Mouse (Mus musculus) natural killer cell, adult 2 months (primary cell): Measurements from ENCODE around the gene Adamts16.

ENCODE experiments used
- DNase-seq, 2 experiments: peaks; one replicate each; pipeline ENCODE4 v3.0.0; 2022; ENCODE audit warnings: low spot score in 2 of 2

Adamts16 gene

GRCm38 (mm10) chr13:70762586-70762985 is 79.0 kb downstream of the Adamts16 start:
- no peak for DNase-seq

GRCm38 (mm10) chr13:70761312-70761711 is 80.3 kb downstream of the Adamts16 start:
- DNase-seq, result no peak

GRCm38 (mm10) chr13:70760186-70760585 is 81.4 kb downstream of the Adamts16 start:
- no peak for DNase-seq

GRCm38 (mm10) chr13:70746294-70747008 is 95.2 kb downstream of the Adamts16 start:
- no peak for DNase-seq

- DNase-seq, result no peak
Measured at GRCm38 (mm10) chr13:70744416-70745038, 97.1 kb downstream of the Adamts16 start.

GRCm38 (mm10) chr13:70742693-70743092 is 98.9 kb downstream of the Adamts16 start:
- DNase-seq, result no peak

- no peak for DNase-seq
Measured at GRCm38 (mm10) chr13:70740281-70741240, 101.0 kb downstream of the Adamts16 start.

GRCm38 (mm10) chr13:70738781-70739180 is 102.8 kb downstream of the Adamts16 start:
- DNase-seq, result no peak

- no peak for DNase-seq
Measured at GRCm38 (mm10) chr13:70736409-70736808, 105.2 kb downstream of the Adamts16 start.

- DNase-seq, result no peak
Measured at GRCm38 (mm10) chr13:70734640-70735039, 107.0 kb downstream of the Adamts16 start.

GRCm38 (mm10) chr13:70733911-70734310 is 107.7 kb downstream of the Adamts16 start:
- no peak for DNase-seq

GRCm38 (mm10) chr13:70733206-70733605 is 108.4 kb downstream of the Adamts16 start:
- DNase-seq, result no peak

- DNase-seq, result no peak
Measured at GRCm38 (mm10) chr13:70732781-70733180, 108.8 kb downstream of the Adamts16 start.

- DNase-seq, result no peak
Measured at GRCm38 (mm10) chr13:70731349-70731748, 110.3 kb downstream of the Adamts16 start.

GRCm38 (mm10) chr13:70729996-70730395 is 111.6 kb downstream of the Adamts16 start:
- no peak for DNase-seq

- DNase-seq, result no peak
Measured at GRCm38 (mm10) chr13:70726249-70726648, 115.4 kb downstream of the Adamts16 start.

- DNase-seq, result no peak
Measured at GRCm38 (mm10) chr13:70724635-70725034, 117.0 kb downstream of the Adamts16 start.

- no peak for DNase-seq
Measured at GRCm38 (mm10) chr13:70724108-70724622, 117.4 kb downstream of the Adamts16 start.

GRCm38 (mm10) chr13:70719994-70720393 is 121.6 kb downstream of the Adamts16 start:
- no peak for DNase-seq

- no peak for DNase-seq
Measured at GRCm38 (mm10) chr13:70718814-70719213, 122.8 kb downstream of the Adamts16 start.

GRCm38 (mm10) chr13:70716022-70716421 is 125.6 kb downstream of the Adamts16 start:
- no peak for DNase-seq
